Mouse (Mus musculus) lung, postnatal 0 days (tissue): ENCODE results near the gene Smpd3.

Experiments
- CTCF ChIP-seq: IDR thresholded peaks from 2 replicates; pipeline ENCODE4 v1.5.1; 2016; ENCODE audit warnings: antibody characterized with exemption, mild to moderate bottlenecking
- EP300 ChIP-seq: IDR thresholded peaks from 2 replicates; pipeline ENCODE4 v1.6.1; 2016; ENCODE audit warnings: antibody characterized with exemption, mild to moderate bottlenecking, control low read depth

GRCm38 (mm10) chr8:106213959-106214358, 123.8 kb downstream of the Smpd3 start:
- no peak for TF ChIP-seq CTCF
- no peak for TF ChIP-seq EP300
